Mouse (Mus musculus) gastrocnemius, postnatal 10 days (tissue): ENCODE data around the gene Pax3. TPM values are rescaled to one million over a fixed set of nuclear protein-coding genes. Genes with fewer than 3 reads are reported as not detected.

Source experiments
- DNase-seq: peaks from one replicate; pipeline ENCODE4 v3.0.0; 2021; ENCODE audit warnings: mixed read lengths
- long read RNA-seq, 2 experiments: library from polyadenylated mRNA; stranded (forward); transcript quantifications; one replicate each; pipeline ENCODE4 v2.0.0; 2021
- total RNA-seq, 2 experiments: library from RNA; stranded (reverse); gene quantifications; 2 replicates each; pipeline ENCODE4 v1.2.3; 2021

The Pax3 gene
- total RNA-seq: under 1 TPM in 1 of 2 experiments, not detected in 1; 0.07 TPM
- long read RNA-seq, experiment 1: 0 reads
- long read RNA-seq, experiment 2: 0 reads

DNA sequence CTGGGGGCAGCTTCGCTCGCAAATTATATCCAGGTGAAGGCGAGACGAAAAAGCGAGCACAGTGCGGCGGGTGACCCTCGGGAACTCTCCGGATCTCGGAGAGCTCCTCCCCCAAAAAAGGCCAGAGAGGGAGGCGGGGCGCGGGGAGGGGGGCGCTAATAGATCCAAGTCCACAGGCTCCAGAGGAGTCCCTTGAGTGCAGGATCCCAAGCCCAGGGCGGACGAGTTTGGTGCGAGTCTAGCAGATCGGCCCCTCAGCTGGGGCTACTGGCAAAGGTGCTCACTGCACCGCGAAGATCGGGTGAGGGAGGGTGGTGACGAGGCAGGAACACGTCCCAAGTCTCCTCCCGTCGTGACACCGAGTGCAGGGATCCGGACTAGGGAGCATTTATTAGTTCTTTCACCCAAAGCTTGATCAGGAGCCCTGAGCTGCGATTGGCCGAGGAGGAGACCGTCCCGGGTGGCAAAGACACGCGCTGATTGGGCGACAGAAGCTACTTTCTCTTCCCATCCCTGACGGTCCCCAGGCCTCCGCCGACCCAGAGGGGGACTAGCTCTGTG, at the start of gene Pax3:
Pax3 (minus strand) TSS at position 384 of the 561 bp plus-strand sequence.
- DNase-seq: no peak

DNA sequence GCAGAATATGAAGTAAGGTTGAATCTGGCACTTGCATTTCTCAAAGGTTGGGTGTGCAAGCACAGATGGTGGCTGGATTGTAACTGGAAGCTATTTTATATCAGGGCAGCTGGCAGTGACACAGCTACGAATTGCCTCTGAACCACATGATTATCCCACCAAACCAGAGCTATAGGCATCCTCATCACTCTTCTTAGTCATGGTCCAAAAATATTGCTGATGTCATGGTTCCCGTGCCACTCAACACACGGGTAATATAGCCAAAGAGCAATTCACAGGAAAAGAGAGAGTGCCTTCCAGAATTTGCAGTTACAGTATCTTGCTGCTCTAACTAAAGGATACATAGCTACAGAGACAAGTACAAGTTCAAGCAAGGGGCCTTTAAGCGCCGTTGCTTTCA, 37.4 kb upstream of the Pax3 start:
- no peak for DNase-seq

DNA sequence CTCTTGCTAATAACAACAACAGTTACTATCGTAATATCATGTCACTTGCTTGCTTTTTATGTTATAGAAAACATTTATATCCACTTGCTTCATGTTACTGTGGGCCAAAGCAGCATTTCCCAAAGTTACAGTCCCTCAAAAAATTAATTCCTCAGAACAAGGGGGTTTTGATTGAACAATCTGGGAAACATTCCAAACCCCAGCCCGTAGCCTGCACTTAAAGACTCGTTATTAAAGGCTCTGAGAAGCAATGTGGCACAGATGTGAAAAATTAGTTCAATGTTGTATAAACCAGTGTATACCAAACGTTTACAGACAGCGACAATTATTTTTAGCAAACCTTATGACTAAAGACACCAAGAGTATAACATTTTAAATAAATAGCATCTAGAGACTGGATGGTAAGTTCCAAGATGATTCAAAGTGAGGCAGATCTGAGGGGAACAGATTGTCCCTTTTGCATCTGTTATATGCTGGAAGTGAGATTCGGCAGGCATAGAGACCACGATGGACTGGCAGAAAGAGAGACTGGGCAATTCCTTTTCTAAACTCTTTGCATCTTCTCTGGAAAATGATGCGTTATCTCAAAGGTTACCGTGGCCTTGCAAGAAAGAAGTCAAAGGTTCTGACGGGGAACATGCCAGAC, 35.1 kb upstream of the Pax3 start:
- no peak for DNase-seq

DNA sequence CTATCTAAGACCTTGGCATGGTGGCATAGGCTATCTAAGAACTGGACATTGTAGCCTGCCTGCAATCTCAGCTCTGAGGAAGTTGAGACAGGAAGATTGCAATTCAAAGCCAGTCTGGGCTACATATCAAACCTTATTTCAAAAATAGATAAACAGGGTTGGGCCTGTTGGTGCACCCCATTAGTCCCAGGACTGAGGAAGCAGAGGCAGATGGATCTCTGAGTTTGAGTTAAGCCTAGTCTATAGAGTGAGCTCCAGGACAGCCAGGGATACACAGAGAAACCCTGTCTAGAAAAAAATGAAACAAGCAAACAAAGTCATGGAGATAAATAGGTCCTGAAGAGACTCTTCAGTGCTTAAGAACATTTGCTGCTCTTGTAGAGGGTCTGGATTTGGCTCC, 32.9 kb upstream of the Pax3 start:
- no peak for DNase-seq

DNA sequence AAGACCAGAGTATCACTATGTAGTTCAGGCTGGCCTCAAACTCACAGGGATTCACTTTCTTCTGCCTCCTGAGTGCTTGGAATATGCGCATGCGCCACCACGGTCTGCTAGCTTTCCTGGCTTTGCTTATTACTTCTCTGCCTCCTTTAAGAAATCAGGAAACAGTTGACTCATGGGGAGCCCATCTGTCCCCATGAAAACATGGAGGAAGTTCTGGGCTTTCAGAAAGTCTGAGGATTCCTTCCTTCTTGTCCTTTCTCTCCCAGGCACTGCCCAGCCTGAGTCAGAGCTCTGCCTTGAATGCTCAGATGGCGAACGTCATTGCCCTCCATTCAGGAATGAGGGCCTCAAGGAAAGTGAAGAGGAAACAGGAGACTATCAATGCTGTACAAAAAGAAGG, 31.8 kb upstream of the Pax3 start:
- DNase-seq: no peak

DNA sequence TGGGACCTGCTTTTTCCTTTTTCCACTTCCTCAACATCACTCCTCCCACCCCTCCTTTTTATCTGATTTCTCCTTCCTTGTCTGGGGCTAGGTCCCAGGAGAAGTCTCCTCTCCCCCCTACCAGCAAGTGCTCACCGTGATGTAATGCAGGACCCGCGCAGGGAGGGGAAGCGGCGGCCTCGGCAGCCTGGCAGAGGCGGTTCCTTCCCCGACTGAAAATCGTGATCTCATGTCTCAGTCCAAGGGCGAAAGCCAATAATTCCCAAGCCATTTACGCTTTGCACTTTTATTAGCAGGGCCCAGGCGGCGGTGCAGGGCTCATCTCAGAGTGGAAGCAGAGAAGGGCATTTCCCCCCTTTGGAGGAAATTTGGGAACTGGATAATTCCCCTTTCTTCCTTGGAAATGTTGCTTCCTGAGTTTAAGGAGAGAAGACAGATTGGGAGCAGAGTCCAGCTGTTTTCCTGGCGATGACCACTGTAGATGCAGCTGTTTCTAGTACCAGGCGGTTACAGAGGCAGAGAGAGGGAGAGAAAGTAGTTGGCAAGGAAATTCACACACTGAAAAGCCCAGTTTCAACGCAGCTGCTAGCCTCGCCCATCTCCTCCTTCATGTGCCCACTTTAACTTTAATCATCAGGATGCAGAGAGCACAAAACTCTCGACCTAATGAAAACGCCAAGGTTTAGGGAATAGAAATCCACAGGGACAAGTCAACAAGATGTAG, 21.3 kb upstream of the Pax3 start:
- no peak for DNase-seq

DNA sequence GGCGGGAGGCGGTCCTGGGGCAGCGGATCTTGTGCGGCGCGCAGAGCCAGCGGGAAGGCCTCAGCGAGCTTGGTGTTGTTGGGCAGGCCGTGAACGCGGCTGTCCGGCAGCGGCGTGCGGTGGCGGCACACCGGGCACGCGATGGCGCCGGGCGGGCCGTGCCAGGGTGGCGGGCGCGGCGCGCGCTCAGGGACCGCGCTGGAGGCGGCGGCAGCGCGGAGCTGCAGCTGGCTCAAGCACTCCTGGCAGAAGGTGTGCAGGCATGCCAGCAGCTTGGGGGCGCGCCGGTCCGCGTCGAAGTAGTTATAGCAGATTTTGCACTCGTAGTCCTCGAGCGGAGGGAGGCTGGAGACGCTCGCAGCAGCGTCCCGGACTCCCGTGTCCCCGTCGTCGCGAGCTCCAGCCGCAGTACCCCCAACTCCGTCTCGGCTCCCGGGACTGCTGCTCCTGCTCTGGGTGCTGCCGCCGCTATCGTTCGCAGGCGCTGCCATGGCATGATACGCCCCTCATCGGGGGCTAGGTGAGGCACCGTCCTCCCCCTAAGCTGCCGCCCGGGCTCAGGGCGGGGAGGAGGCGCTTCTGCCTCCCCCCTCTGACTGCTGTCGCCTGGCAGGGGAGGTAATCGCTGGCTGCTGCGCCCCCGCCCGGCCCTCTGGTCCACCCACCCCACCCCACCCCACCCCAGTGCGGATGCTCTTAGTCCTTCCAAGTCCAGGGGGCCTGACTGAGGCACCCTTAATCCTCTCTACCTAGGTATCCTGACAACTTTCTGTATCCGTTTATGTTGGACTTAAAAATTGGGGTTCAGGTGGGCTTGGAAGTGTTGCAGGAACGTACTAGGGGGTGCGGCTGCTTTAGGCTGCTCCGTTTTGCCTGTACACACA, 20.5 kb upstream of the Pax3 start:
- no peak for DNase-seq

DNA sequence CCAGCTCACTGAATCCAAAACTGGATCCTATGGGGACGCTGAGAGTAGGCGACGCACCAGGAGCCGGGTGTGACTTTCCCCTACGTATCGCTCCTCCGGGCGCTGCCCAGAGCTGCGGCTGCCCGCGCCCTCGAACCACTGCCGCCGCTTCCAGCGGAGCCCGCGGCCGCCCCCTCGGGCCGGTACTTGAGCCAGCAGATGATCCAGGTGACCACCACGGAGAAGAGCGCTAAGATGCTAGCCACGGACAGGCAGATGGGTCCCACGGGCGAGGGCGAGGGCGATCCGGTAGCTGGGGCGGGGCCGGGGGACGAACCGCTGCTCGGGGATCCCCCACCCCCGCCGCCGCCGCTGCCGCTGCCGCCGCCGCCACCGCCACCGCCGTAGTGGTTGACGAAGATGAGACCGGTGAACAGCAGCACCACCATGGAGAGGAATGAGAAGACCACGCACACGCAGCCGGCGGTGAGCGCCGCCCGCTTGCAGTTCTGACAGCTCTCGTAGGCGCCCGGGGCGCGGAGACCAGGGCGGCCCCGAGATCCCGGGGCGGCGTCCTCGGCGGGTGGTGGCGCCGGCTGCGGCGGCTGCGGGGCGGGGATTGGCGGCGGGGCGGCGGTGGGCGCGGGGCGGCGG, 19.7 kb upstream of the Pax3 start:
- DNase-seq: no peak

DNA sequence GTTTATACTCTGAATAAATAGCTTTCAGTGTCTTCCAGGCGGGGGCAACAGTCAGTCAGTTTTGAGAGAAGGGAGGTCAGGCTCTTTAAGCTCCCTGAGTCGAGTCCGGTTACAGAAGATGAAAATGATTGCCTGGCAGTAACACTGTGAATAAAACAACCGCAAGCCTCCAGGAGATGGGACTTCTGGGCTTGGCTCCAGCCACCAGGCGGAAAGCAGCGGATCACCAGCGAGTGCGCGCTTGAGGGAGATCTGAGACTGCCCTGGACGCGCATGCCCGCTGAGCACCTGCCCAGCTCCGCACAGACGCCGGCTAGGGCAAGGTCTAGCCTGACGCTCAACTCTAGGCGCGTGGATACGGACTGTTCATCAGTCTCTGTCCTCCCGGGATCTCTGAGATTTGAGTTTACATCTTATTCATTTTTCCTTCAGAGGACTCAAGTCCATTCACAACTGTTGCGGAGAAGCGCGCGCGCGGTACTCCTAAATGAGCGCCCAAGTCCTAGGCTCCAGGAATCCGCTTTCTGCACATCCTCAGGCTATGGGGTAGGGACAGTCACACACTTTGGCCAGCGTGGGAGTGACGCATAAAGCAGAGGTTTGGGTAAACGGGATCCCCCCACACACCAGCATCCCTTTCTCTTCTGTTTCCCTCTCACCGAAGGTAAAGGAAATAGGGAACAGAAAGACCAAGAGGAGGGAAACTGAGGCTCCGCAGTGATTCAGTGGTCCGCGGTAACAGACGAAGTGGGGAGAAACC, 19.0 kb upstream of the Pax3 start:
- DNase-seq: no peak

DNA sequence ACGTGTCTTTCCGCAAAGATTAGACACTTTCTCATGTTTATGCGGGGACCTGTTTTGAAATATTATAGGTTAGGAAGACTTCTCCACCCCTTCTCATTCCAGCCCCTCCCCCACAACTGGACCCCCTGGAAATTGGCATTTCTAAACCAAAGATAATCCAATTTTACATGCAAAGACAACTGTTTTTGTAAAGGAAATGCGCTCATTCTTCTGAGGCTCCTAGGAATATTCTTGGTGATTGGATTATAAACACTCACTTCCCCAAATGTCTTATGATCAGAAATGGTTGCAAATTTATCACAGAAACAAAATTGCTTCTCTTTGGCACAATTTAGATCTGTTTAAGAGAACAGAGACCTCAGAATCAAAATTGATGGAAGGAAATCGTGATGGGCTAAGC, 14.1 kb upstream of the Pax3 start:
- DNase-seq: no peak

DNA sequence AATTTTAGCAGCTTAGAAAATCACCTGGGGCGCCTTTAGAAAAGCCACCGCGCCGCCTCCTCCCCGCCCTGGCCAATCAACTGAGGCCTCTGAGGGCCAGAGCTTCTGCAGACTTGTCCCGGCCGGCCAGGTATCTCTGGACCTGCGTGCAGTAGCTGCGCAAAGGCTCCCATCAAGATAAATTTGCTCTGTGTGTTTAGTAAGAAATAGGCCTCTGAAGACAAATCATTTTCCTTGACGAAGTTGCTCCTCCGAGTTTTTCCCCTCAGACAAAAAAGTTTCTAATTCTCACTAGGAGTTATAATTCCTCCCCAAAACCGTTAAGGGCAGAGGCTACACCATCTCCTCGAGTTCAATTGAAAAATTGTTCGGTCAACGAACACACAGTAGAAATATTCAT, 13.6 kb upstream of the Pax3 start:
- DNase-seq: no peak

DNA sequence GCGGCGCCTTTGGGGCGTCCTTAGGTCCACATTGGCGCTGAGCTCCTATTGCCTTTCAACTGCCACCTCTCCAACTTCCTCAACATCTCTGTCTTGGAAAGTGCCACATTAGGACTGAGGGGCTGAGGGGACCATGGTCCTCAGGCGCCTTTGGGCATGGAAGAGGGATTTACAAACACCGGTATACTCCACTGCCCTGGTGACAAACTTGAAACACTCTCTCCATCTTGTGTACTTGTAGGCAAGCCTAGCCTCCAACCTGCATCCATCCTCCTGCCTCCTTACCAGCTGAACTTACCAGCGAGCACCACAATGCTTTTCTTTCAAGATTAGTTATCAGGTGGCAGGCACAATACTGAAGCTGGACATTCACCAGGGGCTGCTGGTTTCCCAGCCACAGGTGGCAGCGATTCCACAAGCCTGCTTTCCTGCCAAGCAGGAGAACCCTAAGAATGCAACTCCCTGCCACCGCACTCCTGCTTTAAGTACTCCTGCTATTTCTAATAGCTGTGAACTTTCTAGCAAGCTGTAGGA, 11.4 kb upstream of the Pax3 start:
- DNase-seq: no peak

DNA sequence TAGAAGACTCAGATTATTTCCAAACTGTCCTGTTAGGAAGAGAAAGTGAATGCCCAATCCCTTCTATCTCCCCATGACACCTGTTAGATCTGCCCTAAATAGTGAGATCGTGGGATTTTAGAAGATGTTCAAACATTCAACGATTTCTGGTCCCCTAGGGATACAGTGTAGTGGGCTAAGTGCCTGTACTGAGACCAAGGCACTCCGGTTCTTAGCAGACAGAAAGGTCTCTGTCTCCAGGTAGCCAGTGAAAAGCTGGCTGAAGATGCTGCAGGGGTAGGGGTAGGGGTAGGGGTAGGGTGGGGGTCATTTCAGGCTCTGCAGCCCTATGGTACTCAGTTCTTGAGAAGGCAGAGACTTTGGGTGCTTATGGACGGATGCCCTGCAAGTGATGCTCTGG, 7.4 kb upstream of the Pax3 start:
- DNase-seq: no peak

DNA sequence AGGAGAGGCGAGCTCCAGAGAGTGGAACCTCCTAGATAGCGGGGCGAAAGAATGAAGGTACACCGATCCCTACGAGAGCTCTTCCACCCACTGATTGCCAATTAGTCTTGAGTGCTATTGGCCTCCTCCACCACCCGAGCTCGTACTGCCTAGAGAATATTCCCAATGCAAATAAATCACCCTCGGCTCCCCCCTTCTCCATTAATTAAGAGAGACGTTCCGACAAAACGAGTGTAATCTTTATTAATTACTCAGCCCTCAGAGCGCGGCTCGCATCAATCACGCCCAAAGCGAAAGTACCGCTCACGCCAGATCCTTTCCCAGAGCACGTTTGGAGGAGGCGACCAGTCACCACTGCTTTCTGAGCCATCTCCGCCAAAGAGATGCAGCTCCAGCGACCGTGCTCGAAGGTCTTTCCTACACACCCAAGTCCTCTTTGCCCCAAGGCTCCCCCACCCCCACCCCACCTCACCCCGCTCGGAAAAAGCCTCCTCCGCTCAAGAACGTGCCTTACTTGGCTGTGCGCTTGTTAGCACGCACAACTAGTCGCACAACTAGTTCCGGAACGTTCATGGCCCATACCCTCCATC, 6.8 kb upstream of the Pax3 start:
- no peak for DNase-seq

DNA sequence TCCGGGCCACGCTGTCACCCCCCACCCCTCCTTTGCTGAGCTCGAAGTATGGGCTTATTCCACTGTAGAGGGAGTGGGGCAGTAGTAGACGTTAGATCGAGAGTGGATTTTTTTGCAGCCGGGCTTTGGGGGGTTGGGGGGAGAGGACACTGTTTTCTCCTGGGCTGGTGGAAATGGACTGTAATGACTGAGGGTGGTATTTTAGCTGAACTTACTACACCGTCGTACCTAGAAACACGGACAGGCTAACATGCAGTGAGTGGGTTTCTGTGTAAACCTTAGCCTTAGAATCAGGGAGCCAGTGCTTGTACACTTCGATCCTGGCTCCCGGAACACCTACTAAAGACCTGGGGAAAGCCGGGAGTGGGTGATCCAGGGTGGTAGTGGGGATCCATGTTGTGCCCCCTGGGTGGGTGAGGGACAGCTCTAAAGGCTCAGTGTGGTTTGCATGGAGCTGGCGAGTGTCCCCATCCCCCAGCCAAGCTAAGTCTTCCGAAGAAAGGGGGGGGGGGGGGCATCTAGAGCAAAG, 6.2 kb upstream of the Pax3 start:
- DNase-seq: no peak

DNA sequence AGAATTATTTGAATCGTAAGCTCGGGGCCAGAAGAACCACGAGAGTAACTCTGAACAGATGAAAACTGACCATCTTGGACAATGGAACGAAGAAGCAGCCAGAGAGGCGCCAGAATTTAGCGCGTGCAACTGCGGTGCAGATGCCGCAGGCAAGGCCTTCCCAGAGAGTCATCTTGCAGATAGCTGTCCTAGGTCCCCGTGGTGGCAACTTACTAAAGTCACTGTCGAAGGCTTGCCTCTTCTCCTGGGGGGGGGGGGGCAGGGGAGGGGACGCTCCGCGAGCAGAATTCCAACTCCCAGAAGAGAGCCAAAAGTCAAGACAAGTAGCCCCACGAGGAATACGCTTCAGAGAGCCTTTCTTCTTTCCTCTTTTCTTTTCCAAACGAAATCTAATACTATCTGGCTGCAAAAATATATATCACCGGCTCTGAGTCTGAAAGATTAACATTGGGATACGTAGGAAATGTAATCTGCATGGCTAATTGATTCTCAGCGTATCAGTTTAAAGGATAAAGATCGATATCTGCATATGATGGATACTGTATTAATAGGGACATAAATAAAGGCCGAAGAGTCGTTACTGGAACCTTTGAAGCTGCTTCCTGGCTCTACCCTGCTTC, 5.6 kb upstream of the Pax3 start:
- DNase-seq: no peak

DNA sequence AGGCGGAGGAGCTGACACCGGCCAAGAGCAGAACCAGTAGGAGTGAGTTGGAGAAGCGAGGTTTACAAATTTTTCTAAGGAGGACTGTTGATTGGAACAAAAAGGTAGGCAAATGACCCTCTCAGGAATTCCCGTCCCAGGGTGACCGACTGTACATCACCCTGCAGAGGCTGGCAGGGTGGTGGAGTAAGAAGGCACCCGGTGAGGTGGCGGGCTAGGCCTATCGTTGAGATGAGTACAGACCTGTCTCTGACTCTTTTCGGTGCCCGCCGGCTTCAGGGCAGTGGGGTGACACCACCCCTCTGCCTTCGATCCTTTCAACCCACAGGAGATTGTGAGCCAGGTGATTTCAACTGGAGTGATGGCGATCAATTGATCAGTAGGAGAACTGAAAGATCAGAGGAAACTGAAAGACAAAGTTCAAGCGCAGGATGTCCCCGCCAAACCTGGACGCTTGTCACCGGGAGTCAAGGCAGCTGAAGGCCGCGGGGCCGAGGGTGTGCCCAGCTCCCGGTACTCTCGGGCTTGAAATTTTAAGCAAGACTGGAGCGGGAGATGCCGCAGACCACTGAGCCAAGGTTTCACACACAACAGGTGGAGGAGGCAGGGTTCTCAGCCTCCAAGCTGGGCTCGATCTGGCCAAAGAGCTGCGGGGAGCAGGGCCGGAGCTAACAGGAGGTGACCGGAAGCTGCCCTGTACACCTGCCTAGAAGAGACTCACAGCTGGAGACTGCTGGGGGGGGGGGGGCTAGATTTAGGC, 4.5 kb upstream of the Pax3 start:
- no peak for DNase-seq

DNA sequence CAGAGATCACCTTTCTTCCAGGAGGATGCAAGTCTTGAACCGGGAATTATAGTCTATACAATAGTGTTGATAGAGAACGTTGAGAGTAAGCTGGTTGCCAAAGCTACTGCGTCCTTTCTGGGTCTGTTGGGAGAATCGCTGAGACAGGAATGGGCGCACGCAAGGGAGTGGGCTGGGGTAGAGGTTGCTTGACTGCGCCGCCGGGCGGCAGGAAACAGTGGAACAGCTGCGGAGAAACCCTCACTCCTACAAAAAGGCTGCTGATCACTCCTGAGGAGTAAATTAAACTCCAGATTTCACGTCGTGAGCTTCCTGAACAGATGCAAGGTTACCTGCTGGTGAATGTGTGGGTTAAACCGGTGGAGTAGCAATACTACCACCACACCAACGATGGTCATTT, 3.3 kb upstream of the Pax3 start:
- DNase-seq: no peak

DNA sequence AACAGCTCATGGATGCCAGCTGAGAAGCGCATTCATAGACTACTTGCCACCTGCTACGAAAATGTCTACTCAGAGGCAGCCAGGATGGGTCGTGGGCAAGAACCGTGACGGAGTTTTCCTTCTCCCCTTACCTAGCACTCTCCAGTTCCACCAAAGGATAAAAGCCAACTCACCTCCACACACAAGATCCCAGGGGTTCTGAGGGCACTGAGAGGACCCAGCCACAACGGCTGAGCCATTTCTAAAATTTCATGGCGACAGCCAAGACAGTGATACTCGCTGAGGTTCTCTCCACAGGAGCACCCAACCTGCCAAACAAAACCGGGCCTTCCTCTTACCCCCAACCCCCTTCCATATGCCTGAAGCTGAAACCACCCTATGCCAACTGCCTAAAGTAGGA, 2.3 kb upstream of the Pax3 start:
- DNase-seq: no peak
